Mouse (Mus musculus): Measurements from ENCODE around the gene T.

The T gene

DNA sequence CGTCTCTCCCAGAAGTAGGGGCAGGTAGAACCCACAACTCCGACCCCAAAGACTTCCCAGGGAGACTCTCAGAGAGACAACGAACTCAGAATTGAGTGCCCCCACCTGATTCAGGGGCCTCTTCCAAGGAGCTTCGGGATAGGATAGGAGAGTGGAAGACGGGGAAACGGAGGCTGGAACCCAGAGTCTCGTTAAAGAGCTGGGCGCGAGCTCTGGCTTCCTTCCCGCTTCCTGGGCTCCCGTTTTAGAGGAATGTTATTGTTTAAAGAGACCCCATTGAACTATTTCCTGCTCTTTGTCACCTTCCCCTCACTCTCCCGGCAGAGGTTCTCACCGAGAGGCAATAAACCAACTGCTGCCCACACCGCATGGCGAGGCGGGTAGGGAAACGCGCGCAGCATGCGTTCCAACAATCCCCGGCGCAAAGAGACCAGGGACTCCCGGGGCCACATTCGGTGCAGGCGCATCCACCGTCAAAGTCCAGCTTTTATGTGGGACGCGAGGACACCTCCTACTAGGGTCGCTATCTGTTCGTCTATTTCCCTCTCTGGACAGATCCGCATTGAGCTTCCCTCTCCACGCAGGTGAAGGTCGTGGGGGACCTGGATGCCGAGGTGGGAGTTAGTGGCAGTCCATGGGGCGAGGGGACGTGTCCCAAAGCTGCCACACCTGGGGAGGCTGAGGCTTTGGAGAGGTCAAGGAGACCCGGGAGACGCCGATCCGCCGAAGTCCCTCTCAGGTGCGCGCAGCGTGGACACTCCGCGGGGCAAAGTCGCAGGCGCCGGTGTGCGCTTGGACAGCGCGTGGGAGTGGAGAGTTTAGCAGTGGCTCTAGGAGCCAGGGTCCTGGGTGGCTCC, 874 bp upstream of the T start:
- no peak for DNase-seq (ENCODE audit: low spot score in 2 of 2)

DNA sequence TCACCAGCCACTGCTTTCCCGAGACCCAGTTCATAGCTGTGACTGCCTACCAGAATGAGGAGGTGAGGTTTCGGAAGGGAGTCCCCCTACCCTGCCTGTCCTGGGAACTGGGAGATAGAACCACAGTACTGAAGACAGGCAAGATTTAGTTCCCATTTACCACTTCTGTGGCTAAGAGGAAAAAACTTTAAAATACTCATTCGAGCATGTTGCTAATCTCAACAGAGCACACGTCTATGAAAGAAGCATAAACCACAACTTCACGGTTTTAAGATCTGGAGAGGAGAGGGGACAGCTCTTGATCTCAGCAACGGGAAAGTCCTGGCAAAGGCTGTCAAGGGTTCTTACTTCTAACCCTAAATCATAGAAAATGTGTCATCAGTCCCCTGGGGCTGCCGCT, 2.0 kb downstream of the T start:
- no peak for DNase-seq (ENCODE audit: low spot score in 2 of 2)

DNA sequence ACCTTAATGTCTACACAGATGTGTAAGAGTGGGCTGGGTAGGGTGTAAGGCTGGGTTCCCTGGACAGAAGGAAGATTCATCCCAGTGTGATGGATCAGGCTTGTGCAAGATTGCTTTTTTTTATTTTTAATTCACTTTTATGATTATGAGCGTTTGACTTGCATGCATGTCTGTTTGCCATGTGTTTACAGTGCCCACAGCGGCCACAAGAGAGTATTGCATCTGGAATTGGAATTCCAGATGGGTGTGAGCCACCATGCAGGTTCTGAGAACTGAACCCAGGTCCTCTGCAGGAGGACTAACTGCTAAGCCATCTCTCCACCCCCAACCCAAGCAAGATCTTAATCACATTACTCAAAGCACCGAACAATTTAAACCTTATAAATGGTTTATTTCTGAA, 9.8 kb downstream of the T start:
- no peak for DNase-seq (ENCODE audit: low spot score in 2 of 2)

DNA sequence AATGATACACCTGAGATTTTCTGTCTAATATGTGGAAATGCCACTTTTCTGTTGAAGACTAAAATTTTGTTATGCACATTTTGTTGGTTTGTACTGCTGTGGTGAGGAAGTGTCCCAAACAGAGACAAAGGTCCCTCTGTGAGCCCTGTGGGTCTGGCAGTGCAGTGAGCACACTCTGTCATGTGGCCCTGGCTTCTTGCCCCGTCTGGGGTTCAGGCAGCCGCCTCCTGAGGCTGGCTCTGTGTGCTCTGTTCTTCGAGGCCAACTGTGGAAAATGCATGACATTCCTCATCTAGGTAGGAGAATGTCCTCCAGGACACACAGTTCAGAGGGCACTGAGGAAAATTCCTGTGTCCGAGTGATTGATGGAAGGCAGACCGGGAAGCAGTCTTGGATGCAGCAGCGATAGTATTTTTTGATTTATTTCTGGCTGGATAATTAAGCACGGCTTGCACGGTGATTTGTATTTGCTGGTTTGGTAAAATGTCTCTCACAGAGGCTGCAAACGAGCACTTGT, 13.5 kb downstream of the T start:
- no peak for DNase-seq (ENCODE audit: low spot score in 2 of 2)

DNA sequence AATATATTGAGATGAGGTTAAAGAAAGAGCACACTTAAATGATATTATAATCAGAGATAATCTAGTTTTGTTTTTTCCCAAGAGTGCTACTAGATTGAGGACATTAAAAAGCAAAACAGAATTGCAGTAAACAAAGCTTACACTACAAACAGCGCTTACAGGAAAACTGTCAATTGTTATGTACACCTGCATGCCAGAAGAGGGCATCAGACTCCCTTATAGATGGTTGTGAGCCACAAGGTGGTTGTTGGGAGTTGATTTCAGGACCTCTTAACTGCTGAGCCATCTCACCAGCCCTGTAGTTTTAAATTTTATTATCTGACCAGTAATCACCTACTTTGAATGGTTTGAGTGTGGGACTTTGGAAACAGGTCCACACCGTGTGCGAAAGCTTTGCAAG, 14.1 kb downstream of the T start:
- no peak for DNase-seq (ENCODE audit: low spot score in 2 of 2)

DNA sequence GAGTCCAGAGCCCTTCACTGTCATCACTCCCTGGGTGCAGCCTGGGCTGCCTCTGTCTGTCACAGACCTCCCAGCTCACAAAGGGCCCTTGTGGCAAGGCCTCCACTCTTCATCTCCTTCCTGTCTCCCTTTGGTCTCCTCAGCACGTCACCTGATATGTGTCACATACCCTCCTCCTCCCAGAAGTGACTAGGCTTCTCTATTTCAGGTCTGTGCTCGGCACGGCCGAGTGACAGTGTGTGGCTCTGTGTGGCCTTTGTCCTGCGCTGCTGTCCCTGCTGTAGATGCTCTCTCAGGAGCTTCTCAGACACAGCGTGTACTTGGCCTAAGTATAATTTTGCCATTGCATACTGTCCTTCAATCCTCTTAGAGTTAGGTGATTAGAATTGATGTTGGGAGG, 21.0 kb downstream of the T start:
- no peak for DNase-seq (ENCODE audit: low spot score in 2 of 2)

DNA sequence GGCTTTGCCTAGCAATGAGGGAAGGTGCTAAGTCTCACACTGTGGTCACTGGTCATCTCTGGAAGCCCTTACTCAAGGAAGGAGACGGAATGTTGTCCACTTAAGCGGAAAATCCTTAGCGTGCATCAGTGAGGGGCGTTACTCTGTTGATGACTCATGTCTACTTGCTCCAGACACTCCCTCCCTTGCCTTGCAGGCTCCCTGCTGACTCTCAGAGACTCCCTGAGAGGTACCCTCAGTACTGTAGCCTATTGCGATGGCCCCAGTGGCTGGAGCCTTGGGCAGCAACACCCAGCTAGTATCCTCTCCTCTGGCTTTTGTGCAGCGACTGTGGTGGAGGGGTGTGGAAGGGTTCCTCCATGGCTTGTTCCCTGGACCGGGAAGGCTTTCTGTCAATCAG, 21.4 kb downstream of the T start:
- DNase-seq (ENCODE audit: low spot score in 2 of 2), result no peak

DNA sequence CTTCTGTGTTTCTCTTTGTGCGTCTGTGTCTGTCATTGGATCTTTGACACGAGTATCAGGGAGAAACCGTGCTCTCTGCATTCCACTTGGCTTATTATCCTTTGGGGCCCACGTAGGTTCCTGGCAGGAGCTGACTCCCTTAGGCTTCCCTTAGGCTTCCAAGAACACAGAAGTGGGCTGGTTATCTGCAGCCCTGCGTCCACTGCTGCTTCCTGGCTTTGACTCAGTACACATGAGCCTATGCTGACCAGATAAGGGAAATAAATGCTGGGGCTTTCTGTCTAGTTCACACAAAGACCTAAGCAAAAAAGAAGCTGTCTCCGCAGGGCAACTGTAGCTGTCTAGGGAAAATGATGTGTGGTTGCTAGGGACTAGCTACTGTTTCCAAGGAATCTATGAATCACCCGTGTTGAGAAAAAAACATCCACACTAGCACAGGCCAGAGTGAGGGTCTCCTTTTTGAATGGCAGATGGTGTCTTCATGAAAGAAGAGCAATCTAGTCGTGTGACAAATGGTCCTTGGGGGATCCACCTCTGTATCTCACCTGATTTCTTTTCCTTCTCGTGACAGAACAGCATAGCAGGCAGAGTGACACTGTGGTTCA, 22.7 kb downstream of the T start:
- DNase-seq (ENCODE audit: low spot score in 2 of 2), result no peak

DNA sequence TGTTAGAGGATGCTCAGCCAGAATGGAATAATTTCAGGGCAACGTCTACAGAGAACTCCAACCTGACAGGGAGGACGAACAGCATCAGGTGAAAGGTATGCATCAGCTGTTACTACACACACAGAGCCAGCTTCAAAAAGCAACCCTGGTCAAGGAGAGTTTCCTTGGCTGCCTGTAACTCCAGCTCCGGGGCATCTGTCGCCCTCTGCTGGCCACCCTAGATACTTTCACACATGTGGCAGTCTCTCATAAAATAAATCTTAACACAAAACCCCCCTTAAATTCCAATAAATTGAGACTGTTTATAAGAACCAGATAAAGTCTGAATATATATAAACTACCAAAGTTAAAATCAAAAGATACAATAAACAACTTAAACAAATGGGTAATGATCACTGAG, 27.3 kb downstream of the T start:
- DNase-seq (ENCODE audit: low spot score in 2 of 2), result peak in 1 of 2 experiments; percentile 63

DNA sequence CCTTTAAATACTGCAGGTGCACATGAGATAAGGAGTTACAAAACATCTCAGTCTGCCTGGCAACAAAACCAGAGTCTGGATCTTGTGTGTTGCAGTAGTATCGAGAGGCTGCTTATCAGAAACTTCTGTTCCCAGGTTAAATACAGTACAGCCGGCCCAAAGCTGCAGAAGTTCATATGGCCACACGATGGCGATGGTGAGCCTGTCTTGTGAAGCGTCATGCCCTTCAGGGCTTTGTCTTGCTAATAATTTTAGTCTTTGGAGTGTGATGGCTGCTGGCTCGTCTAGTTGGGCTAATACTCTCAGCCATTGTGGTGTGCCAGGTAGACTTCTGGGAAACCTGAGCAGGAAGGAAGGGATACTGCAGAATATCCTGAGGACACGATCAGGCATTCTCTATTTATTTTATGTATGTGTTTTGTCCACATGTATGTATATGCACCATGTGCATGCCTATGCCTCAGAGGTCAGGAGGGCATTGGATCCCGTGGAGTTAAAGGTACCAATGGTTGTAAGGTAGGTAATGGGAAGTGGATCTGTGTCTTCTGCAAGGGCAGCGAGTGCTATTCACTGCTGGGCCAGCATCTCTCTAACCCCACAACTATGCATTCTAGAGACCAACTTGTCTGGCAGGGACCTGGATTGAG, 29.4 kb downstream of the T start:
- peak; percentile 11 to 61 for DNase-seq (ENCODE audit: low spot score in 2 of 2)

DNA sequence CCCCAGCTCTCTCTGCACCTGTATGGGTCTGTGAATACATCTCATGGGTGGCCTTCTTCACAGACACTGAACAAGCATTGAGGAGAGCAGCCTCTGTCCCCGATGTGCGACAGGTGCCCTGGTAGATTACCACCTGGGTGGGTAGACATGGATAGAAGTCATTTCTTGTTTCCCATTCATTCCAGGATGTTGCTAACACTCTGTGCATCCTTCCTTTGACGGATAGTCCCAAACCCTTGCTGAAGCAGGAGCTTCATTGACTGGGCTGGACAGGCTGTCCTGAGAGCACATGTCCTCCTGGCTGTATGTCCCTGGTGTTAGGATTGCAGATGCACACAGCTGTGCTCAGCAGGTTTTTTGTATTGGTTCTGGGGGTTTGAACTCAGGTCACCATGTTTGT, 33.5 kb downstream of the T start:
- no peak for DNase-seq (ENCODE audit: low spot score in 2 of 2)

DNA sequence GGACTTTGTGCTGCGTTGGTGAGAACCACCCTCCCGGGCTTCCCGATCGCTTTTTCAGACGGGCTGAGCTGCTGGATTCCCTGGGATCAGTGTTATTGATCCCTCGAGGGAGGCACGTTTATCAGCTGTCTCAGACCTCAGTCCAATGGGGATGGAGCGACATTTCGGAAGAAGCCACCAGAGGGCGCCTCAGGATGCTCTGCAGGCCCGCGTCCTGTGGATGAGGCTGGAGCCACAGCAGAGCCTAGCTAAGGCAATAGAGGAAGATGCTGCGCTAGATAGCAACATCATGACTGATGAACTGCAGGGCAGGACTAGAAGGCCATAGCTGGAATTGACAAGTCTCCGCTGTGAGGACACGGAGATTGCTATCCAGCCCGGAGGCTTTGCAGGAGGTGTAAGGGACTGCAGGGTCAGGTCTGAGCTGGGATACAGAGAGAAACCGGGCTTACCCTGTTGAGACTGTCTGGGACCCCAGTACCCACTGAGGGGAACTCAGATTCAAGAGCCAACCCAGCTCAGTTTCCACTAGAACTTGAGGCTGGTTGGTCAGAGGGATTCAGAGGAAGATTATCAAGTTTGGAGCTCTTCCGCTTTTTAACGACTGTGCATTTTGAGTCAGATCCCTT, 34.6 kb downstream of the T start:
- DNase-seq (ENCODE audit: low spot score in 2 of 2), result peak; percentile 38 to 78

DNA sequence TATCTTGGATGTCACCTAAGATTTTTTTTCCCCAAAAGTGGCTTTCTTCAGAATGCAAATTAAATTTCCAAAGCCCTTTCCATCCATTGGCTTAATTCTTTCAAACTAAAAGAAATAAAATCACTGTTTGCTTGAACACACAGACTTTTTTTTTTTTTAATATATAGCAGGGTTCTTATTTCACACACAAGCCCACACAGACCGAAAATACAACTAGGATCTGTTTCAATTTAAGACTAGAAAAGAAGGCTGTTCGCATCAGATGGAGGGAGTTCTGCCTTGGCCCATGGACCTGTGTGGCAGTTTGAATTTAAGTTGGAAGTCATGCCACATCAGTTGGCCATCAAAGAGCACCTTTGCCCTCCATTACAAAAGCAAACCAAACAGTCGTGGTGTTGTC, 44.3 kb downstream of the T start:
- no peak for DNase-seq (ENCODE audit: low spot score in 2 of 2)

DNA sequence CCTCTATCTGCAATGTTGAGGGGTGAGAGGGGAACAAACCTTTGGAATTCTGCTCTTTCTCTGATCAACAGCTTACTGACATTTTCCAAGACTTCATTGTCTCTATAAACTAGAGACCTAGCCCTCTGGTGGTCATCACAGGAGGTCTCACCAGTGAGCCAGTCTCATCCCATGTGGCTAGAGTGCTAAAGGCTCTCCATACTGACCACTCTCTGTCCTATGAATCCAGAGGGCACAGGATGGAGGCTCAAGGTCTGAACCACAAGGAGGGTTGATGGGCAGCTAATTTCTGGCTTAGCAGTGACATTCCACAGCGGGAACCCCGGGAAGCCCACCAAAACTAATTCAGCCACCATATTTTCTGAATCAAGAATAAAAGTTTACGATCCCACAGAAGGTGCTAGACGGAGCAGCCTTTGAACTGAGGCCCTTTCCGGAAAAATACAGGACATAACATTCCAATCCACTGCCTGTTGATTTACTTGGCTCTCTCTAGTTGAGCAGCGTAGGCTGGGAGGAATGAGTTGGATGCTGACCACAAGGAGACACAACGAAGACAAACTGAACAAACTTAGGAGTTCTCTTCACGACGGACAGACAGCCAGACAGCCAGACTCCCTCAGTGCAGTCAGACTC, 45.4 kb downstream of the T start:
- no peak for DNase-seq (ENCODE audit: low spot score in 2 of 2)

DNA sequence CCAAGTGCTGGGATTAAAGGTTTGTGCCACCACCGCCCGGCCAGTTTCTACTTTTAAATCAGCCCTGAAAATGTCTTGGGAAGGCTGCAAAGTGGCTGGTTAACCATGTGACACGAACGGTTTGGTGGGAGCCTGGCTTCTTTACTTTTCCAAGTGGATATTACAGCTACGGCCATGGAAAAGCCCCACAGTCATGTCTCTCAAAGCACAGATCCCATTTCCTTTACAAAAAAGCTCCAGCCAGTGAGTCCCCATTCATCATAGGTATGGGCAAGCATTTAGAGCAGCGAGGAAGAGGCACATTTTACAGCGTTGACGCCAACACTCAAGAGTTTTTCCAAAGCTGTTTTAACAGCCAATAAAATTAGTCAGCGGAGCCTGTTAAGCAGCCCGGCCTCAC, 47.6 kb downstream of the T start:
- DNase-seq (ENCODE audit: low spot score in 2 of 2), result no peak

DNA sequence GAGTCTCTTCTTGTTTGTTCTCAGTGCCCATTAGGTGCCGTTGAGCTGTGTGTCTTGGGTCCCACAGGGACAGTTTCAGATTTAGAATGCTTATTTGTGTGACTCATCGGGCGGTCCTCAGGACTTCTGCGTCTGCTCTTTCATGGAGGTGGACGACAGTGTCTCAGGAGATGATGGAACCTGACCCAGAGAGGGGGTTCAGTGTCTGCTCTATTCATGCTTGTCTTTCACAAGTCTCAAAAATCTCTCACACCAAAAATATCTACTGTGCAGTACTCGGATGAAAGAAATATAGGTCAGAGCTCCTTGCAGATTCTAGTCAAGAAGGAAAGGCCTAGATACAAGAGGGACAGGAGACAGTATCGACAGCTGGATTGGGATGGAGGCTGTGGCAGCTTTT, 48.7 kb downstream of the T start:
- DNase-seq (ENCODE audit: low spot score in 2 of 2), result no peak

DNA sequence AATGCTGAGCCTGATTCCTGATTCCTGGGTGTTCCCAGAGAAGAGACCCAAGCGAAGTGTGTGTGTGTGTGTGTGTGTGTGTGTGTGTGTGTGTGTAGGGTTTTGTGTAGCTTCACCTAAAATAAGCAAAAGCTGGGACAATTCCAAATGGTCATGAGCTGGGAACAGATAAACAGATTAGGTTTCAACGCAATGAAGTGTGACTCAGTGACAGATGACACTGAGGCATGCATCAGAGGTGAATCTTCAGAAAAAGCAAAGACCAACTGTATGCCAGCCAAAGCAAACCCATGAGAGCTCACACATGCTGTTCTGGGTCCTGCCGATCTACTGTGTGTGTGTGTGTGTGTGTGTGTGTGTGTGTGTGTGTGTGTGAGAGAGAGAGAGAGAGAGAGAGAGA, 50.0 kb downstream of the T start:
- DNase-seq (ENCODE audit: low spot score in 2 of 2), result no peak

DNA sequence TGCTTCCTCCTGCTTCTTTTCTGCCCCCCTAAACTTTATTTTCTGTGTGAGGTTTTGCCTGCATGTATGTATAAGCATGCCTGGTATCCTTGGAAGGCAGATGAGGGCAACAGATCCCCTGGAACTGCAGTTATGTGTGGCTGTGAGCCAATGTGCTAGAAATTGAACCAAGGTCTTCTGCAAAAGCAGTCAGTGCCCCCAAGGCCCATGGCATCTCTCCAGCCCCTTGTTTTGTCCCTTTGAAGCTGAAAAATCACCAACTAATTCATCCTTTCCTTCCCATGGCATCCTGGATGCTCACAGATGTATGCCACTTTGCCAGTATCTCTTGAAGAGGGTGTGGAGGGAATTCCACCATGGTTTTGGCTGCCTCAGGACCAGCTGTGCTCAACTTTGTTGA, 50.9 kb downstream of the T start:
- DNase-seq (ENCODE audit: low spot score in 2 of 2), result no peak

DNA sequence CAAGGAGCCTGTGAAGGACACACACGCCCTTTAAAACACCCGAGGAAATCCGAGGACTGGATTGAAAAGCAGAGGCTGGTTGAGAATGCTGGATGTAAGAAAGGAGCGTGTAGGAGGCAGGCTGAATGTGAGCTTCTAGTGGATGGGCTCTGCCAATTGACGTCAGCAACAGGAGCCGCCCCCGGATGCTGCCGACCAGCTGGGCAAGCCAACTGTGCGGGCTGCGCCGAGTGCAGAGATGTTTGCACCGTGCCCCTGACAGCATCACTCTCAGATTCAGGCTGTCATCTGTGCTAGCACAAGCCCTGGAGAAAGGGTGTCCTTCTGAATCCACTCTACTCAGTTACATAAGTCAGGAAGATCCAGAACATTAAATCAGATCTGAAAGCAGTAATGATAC, 53.6 kb downstream of the T start:
- no peak for DNase-seq (ENCODE audit: low spot score in 2 of 2)

DNA sequence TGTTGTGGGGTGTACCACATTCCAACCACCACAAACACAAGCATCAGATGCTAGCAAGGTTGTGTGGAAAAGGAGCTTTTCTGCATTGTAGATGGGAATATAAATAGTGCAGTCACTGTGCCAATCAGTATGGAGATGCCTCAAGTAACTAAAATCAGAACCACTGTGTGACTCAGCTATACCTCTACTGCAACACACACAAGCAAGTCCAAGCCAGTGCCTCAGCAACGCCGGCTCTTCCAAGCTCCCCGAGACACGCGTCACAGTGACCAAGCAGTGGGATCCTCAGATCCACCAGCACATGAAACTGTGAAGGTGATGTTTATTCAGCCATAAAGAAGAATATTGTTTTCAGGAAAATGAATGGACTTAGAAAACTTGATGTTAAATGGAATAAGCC, 56.7 kb downstream of the T start:
- no peak for DNase-seq (ENCODE audit: low spot score in 2 of 2)
